Mouse (Mus musculus) thymus, postnatal 10 days (tissue): ENCODE measurements around the gene Slc9a1.
A peak's percentile ranks its signal among the peaks of the same experiment; 100 is the strongest.

Experiments used
- DNase-seq, 2 experiments: peaks; one replicate each; pipeline ENCODE4 v3.0.0; 2021; ENCODE audit warnings: low spot score in 2 of 2

The Slc9a1 gene

GRCm38 (mm10) chr4:133369553-133370297 is at the start of gene Slc9a1:
Gene Slc9a1, plus strand, starts transcription at chr4:133369706.
- peak; percentile 90 to 95 for DNase-seq

DNA sequence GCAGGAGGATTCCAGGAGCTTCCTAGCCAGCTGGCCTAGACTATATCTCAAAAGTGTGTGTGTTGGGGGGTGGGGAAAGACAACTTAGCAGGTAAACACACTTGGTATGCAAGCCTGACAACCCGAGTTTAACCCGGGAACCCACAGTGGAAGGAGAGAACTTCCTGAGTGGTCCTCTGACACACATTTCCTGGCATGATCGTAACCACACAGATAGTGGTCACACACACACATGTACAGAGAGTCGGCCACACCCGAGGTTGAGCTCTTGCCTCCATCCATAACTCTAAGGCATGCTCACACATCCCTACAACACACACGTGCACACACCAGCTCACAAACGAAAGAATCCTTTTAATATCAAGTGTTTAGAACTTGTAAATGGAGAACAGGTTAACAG is 41.4 kb upstream of the Slc9a1 start:
- peak in 1 of 2 experiments; percentile 13 for DNase-seq

DNA sequence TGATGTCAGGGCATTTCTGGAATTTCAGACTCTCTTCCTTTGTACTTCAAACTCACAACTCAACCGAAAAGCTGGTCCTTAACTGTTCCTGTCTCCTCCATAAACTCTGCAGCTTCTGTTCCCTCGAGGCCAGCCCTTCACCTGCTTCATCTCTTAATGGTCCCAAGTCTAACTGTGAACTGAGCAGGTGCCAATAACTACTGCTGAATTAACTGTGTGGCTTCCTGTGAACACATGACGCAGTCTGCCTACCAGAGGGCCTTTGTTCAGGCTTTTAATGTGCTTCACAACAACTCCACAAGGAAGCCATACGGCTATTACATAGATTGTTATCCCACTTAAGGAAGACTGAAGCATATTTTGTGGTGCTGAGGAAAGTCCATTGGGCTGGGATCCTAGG is 39.2 kb upstream of the Slc9a1 start:
- DNase-seq = peak in 1 of 2 experiments; percentile 27

DNA sequence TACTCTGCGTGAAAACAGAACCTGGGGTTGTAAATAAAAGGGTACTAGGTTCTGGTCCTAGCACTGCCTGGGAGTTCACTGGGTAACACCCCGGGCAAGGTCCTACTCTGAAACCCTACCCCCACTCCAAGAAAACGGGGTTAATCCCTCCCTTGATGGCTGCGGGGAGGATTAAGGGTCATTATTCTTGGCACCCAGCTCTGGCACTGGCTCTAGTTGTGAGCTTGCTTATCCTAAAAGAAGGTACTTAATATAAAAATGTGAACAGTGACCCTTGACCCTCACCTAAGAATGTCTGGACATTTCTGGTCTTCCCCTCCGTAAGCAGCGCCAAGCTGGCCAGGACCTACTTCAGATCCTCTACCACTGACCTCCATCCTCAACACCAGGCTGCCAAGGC is 36.2 kb upstream of the Slc9a1 start:
- no peak for DNase-seq

DNA sequence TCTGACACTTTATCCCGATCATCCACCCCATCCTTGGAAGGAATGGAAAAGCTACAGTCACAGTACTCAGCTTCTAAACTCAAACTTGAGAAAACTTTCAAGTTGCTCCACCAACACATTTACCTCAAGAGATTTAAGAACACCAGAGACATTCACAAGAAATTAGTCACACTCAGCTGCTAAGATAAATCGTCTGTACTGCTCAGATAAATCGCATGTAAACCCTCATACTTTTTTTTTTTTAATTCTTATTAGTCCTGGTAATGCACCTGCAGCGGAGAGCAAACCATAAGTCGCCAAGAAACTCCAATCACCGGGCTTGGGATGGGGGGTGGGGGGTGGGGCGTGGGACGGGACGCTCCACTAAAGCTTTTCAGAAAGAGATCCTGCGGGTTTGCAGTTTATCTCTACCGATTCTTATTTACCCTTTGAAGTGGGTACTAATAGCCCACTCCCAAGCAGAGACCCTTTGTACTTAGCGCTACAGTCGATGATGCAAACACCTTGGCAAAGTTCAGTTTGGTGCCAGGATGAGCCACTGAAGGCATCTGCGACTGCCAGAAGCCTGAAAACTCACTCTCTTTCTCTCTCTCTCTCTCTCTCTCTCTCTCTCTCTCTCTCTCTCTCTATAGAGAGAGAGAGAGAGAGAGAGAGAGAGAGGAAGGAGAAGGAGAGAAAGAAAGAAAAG is 31.5 kb upstream of the Slc9a1 start:
- DNase-seq = no peak

DNA sequence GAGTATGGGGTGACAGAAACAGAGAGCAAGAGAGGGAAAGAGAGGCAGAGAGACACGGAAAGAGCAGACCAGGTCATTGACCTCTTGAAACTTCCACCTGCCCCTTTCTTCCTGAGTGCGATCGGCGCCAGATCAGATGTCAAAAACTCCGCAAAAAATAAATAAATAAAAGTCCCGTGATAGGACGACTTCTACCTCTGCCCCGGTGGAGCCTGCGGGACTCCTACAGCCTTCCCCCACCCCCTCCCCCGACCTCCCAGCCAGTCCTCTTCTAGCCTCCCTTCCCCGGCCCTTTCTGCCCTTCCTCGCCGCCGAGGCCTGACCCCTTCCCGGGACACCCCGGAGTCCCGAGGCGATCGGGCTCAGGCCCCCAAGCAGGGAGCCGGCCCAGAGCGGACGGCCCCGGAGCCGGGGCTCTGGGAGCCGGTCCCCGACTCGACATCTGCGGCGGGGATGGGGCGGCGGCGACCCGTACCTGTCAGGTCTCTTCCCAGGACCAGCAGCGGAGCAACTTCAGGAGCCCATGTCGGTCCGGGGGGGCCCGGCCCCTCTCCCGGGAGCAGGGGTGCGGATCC is 30.9 kb upstream of the Slc9a1 start:
- DNase-seq = no peak

GRCm38 (mm10) chr4:133339148-133339749 is 30.3 kb upstream of the Slc9a1 start:
- peak; percentile 98 to 99 for DNase-seq

- no peak for DNase-seq
Measured at GRCm38 (mm10) chr4:133340217-133340616, 29.3 kb upstream of the Slc9a1 start.

GRCm38 (mm10) chr4:133344112-133344511 is 25.4 kb upstream of the Slc9a1 start:
- peak in 1 of 2 experiments; percentile 59 for DNase-seq

DNA sequence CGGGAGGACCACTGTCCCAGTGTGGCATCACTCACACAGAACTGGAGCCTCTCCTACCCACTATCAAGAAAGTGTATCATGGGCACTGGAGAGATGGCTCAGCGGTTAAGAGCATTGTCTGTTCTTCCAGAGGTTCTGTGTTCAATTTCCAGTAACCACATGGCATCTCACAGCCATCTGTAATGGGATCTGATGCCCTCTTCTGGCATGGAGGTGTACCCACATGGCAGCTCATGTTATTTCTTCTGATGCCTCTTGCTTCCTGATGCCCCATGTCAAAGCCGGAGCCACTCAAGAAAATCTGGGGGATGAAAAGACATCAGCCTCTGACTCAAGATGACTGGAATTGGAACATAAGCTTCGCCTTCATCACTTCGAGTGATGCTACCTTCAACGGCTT is 23.8 kb upstream of the Slc9a1 start:
- DNase-seq = peak in 1 of 2 experiments; percentile 13

DNA sequence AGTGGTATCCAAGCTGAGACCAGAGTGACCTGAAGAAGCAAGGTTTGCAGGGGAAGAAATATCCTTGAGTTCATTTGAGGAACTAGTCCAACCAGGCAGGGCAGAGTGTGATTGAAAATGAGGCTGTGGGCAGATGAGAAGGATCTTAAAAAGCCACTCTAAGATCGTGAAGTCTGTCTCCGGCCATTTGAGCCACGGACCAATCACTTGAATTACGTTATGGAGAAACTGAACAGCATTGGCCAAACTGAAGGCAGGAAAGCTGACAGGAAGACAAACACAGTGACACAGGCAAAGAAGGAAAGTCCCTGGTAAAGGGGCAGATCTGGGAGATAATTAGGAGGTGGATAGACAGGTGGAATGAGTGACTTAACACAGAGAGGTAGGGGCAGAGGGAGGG is 22.9 kb upstream of the Slc9a1 start:
- no peak for DNase-seq

DNA sequence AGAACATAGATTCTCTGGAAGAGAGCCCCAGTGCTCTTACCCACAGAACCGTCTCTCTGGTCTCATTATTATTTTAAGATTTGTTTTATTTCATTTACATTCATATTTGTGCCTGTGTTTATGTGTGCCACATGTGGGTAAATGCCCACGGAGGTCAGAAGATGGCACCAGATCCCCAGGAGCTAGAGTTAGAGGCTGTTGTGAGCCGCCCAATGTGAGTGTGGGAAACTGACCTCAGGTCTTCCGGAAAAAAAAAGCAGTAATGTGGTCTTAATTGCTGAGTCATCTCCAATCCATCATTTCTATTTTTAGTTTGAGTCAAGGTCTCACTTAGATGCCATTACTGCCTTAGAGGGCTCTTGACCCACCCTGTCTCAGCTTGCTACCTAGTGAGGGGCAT is 21.9 kb upstream of the Slc9a1 start:
- no peak for DNase-seq

- no peak for DNase-seq
Measured at GRCm38 (mm10) chr4:133348051-133348775, 21.3 kb upstream of the Slc9a1 start.

DNA sequence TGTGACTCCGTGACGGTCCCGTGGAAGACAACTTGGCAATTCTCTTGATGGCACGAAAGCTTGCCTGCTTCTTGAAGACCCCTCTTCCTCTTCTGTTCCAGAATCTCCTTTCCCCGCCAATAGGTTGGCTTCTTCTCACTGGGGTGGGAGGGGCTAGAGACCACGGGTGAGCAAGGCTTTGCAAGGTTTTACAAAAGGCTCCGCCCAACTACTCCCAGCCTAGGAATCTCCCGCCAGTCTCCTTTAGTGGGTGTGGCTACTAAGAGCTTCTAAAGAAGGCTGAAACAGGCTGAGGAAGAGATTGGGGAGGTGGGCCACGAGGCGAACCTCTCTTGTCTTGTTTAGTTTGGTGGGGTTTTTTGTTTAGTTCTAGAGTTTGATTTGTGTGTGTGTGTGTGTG is 16.7 kb upstream of the Slc9a1 start:
- DNase-seq = no peak

- DNase-seq = no peak
Measured at GRCm38 (mm10) chr4:133353367-133354365, 15.8 kb upstream of the Slc9a1 start, which contains the start of gene Wdtc1. Gene Wdtc1, minus strand, starts transcription at chr4:133353481.

DNA sequence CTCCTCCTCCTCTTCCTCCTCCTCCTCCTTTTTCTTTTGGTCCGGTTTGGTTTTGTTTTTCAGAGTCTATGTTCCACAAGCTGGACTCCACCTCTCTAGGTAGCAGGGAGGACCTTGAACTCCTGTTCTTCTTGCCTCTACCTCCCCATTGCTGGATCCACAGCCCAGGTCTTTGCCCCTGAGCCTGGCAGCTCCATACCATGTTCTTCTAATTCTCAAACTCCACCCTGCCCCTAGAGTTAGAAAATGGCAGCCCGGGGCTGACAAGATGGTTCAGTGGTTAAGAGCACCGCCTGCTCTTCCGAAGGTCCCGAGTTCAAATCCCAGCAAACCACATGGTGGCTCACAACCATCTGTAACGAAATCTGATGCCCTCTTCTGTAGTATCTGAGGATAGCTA is 14.9 kb upstream of the Slc9a1 start:
- no peak for DNase-seq

DNA sequence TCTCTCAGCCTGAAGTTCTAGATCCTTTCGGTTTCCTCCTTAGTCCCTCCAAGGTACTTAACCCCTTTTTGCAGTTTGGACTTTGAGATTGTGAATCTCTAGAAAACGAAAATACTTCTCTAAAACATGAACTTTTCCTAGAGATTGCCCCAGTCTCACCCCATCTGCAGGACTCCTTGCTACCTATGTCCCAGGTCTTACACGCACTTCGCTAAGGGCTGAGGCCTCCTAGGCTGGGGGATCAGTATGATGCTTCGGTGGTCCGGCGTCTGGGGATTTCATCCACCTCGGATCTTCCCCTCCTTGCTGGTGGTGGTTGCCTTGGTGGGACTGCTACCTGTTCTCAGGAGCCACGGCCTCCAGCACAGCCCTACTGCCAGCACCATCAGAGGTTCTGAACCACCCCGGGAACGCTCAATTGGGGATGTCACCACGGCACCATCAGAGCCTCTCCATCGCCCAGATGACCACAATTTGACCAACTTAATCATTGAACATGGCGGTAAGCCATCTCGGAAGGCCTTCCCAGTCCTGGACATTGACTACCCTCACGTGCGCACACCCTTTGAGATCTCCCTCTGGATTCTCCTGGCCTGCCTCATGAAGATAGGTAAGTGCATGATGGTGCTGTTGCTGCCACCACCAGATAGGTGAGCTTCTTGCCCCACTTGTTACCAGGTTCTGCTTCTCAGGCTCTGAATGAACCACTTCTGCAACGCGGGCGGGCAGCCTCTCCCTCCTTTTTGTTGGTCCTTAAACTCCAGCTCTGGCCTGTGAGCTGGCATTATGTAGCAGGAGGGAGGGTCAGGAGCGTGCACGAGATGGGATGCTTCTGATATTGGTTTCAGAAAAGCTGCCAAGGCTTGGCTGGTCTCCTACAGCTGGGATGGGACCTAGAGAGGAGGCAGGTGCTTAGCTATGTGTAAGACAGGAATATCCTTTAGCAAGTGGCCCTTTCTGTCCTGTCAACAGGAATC is 1.1 kb downstream of the Slc9a1 start:
- DNase-seq = no peak

DNA sequence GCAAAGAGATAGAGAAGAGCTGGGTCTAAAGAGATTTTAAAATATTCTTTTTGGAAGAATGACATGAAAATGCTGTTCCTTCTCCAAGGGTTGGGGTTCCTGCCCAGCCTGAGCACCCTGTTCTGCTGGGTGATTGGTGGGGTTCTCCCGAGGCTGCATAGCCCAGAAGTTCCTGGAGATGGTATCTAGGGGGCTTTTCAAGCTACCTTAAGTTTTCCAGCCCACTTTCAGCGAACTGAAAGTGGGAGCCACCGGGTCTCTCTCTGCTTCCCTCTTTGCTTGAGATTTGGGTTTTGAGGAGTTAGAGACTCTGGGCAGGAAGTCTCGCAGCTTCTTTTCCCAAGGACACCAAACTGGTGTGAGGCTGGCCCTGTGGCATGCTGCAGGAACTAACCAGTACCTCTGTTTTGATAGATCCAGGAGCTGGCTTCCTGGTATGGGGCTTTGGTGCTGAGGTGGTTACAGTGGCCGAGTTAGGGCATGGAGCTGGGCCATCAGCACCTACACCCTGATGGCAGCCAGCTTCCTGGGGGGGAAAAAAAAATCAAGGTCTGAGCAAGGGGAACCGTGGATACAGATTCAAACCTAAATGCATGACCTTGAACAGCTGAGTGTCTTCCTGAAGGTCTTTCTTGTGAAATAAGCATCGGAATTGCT is 2.2 kb downstream of the Slc9a1 start:
- no peak for DNase-seq

DNA sequence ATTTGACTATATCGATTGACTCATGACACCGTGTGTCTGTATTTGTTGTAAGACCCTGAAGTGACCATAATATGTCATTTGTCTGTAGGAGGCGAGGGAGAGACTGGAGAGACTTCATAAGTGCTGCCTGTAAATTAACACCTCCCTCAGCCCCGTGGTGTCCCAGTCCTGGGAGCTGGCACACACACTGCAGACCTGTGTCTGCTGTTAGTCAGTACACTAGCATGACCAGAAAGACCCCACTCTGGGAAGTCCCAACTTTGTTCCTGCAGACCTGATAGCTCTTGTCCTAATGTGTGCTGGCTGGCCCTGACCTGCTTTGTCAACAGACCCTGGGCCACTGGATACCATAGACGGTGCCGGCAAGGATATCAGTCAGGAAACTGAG is 2.8 kb downstream of the Slc9a1 start:
- no peak for DNase-seq
